7 mouse cellular contexts compared by ENCODE assay signal in genomic region chr4:32041741-32042452, GRCm38 (mm10).
DNase-seq lines count a peak whose midpoint lies in the region; ATAC-seq lines count a peak whose summit lies in the region.

No protein-coding gene starts in this region.

- H3K4me1 ChIP-seq in limb, embryonic 12.5 days (replicated peaks): peaks cover 8% of the 10 kb centered on the region
- H3K4me1 ChIP-seq in limb, embryonic 10.5 days: peaks cover 22% of the 10 kb centered on the region
- H3K4me1 ChIP-seq in embryonic facial prominence, embryonic 11.5 days (ENCODE audit: control insufficient read depth, insufficient read depth, low read length): no peaks in the 10 kb centered on the region
- peaks cover 8% of the 10 kb centered on the region for H3K4me1 ChIP-seq in hindbrain, embryonic 16.5 days (ENCODE audit: control insufficient read depth, insufficient read depth, low read depth, low read length)
- peaks cover 5% of the 10 kb centered on the region; the same call in 1 of the 2 replicates for H3K4me1 ChIP-seq in neural tube, embryonic 14.5 days (ENCODE audit: control insufficient read depth, insufficient read depth, low read length)

- no peaks in the 10 kb centered on the region for H3K36me3 ChIP-seq in limb, embryonic 12.5 days
- no peaks in the 10 kb centered on the region for H3K36me3 ChIP-seq in limb, embryonic 10.5 days
- H3K36me3 ChIP-seq in embryonic facial prominence, embryonic 11.5 days (replicated peaks; ENCODE audit: control insufficient read depth, insufficient read depth, low read depth, low read length): no peaks in the 10 kb centered on the region
- no peaks in the 10 kb centered on the region for H3K36me3 ChIP-seq in hindbrain, embryonic 16.5 days (ENCODE audit: control insufficient read depth, insufficient read depth, low read length)
- no peaks in the 10 kb centered on the region for H3K36me3 ChIP-seq in neural tube, embryonic 14.5 days (ENCODE audit: control insufficient read depth, insufficient read depth, low read length)

- 78% methylated on average over 15 of the region's 15 CpGs for WGBS in limb, embryonic 12.5 days
- 69% methylated on average over 15 of the region's 15 CpGs for WGBS in limb, embryonic 10.5 days
- 67% methylated on average over 15 of the region's 15 CpGs for WGBS in embryonic facial prominence, embryonic 11.5 days
- 31% methylated on average over 15 of the region's 15 CpGs for WGBS in hindbrain, embryonic 16.5 days
- 39% methylated on average over 15 of the region's 15 CpGs for WGBS in neural tube, embryonic 14.5 days

- H3K4me2 ChIP-seq in limb, embryonic 12.5 days: no peak overlapping the region
- no peak overlapping the region for H3K4me2 ChIP-seq in embryonic facial prominence, embryonic 11.5 days (ENCODE audit: low read depth, low read length)
- H3K4me2 ChIP-seq in hindbrain, embryonic 16.5 days (ENCODE audit: low read length): no peak overlapping the region
- no peak overlapping the region for H3K4me2 ChIP-seq in neural tube, embryonic 14.5 days (ENCODE audit: low read depth, low read length)

- no peak overlapping the region for H3K27ac ChIP-seq in limb, embryonic 12.5 days
- H3K27ac ChIP-seq in limb, embryonic 10.5 days: no peak overlapping the region
- H3K27ac ChIP-seq in embryonic facial prominence, embryonic 11.5 days (replicated peaks; ENCODE audit: low read depth, low read length): no peak overlapping the region
- H3K27ac ChIP-seq in hindbrain, embryonic 16.5 days (ENCODE audit: low read depth, low read length): no peak overlapping the region
- H3K27ac ChIP-seq in neural tube, embryonic 14.5 days (ENCODE audit: low read depth, low read length): peak overlapping the region; percentile 55

- DNase-seq in limb, embryonic 10.5 days (ENCODE audit: low spot score): no peak
- DNase-seq in embryonic facial prominence, embryonic 11.5 days (ENCODE audit: low spot score): peak; percentile 71
- DNase-seq in heart, adult 8-10 months (ENCODE audit: low spot score): no peak

- H3K27me3 ChIP-seq in limb, embryonic 12.5 days: no peaks in the 10 kb centered on the region
- no peaks in the 10 kb centered on the region for H3K27me3 ChIP-seq in limb, embryonic 10.5 days (ENCODE audit: low read depth, poor library complexity, severe bottlenecking)
- no peaks in the 10 kb centered on the region for H3K27me3 ChIP-seq in embryonic facial prominence, embryonic 11.5 days (ENCODE audit: control insufficient read depth, insufficient read depth, low read length)
- no peaks in the 10 kb centered on the region for H3K27me3 ChIP-seq in hindbrain, embryonic 16.5 days (replicated peaks; ENCODE audit: control insufficient read depth, insufficient read depth, low read length)
- H3K27me3 ChIP-seq in neural tube, embryonic 14.5 days (ENCODE audit: control insufficient read depth, insufficient read depth, low read length): no peaks in the 10 kb centered on the region

- peak; percentile 68 for ATAC-seq in limb, embryonic 12.5 days (ENCODE audit: insufficient number of reproducible peaks, insufficient read depth, low FRiP score, low TSS enrichment, low read depth)
- peak; percentile 41; the same call in 1 of the 2 replicates for ATAC-seq in embryonic facial prominence, embryonic 11.5 days (replicated peaks; ENCODE audit: insufficient number of reproducible peaks, low FRiP score, low TSS enrichment, low read depth)
- peak; percentile 85 for ATAC-seq in hindbrain, embryonic 16.5 days
- ATAC-seq in neural tube, embryonic 14.5 days (ENCODE audit: low read depth): peak; percentile 76
- ATAC-seq in megakaryocyte-erythroid progenitor cell, adult 5-6 weeks (replicated peaks; ENCODE audit: low FRiP score, low TSS enrichment, poor library complexity, severe bottlenecking): no peak

- no peak overlapping the region for H3K4me3 ChIP-seq in limb, embryonic 12.5 days (replicated peaks)
- no peak overlapping the region for H3K4me3 ChIP-seq in limb, embryonic 10.5 days
- H3K4me3 ChIP-seq in embryonic facial prominence, embryonic 11.5 days (ENCODE audit: low read depth, low read length): no peak overlapping the region
- no peak overlapping the region for H3K4me3 ChIP-seq in hindbrain, embryonic 16.5 days (ENCODE audit: low read length)
- H3K4me3 ChIP-seq in neural tube, embryonic 14.5 days (ENCODE audit: low read depth, low read length): no peak overlapping the region

- no peaks in the 10 kb centered on the region for H3K9me3 ChIP-seq in limb, embryonic 12.5 days
- H3K9me3 ChIP-seq in limb, embryonic 10.5 days (replicated peaks): no peaks in the 10 kb centered on the region
- no peaks in the 10 kb centered on the region for H3K9me3 ChIP-seq in embryonic facial prominence, embryonic 11.5 days (replicated peaks; ENCODE audit: control insufficient read depth, low read length)
- H3K9me3 ChIP-seq in hindbrain, embryonic 16.5 days (ENCODE audit: control insufficient read depth, low read length): no peaks in the 10 kb centered on the region
- no peaks in the 10 kb centered on the region for H3K9me3 ChIP-seq in neural tube, embryonic 14.5 days (ENCODE audit: control insufficient read depth, low read length)

- no peak overlapping the region for H3K9ac ChIP-seq in limb, embryonic 12.5 days (replicated peaks)
- H3K9ac ChIP-seq in embryonic facial prominence, embryonic 11.5 days (replicated peaks; ENCODE audit: low read length): no peak overlapping the region
- H3K9ac ChIP-seq in hindbrain, embryonic 16.5 days (ENCODE audit: low read depth, low read length): no peak overlapping the region
- no peak overlapping the region for H3K9ac ChIP-seq in neural tube, embryonic 14.5 days (replicated peaks; ENCODE audit: low read depth, low read length)
